Mouse (Mus musculus) thymus, postnatal 4 days (tissue): Measurements from ENCODE around the gene Gm13272.
A peak's percentile ranks its signal among the peaks of the same experiment; 100 is the strongest.
"Not testable (repeated sequence)": the region's sequence is repeated elsewhere in the genome, so short reads cannot be mapped to it uniquely, and the experiment has no call there.

Source experiments
- DNase-seq: peaks from one replicate; pipeline ENCODE4 v3.0.0; 2021

Gm13272 gene

DNA sequence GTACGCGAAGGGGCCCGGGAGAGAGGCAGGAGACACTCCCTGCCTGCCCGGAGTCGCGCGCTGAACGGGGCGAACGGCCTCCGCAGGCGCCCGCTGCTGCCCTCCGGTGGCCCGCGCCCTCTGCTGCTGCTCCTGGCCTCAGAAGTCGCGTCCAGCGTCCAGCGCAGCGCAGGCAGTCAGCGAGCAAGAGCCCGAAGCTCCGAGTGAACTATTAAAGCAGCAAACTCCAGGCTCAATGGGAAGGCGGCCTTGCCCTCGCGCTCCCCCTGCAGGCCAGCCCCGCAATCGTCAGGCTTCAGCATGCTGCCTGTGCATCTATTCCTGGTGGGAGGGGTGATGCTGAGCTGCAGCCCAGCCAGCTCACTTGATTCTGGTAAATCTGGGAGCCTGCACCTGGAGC is at the start of gene Gm13272:
Gene Gm13272 (plus strand): TSS at position 301 of the 400 bp plus-strand sequence.
- DNase-seq: not testable (repeated sequence)

GRCm38 (mm10) chr4:88738480-88738879 is 41.2 kb upstream of the Gm13272 start:
- DNase-seq: peak; percentile 87

DNA sequence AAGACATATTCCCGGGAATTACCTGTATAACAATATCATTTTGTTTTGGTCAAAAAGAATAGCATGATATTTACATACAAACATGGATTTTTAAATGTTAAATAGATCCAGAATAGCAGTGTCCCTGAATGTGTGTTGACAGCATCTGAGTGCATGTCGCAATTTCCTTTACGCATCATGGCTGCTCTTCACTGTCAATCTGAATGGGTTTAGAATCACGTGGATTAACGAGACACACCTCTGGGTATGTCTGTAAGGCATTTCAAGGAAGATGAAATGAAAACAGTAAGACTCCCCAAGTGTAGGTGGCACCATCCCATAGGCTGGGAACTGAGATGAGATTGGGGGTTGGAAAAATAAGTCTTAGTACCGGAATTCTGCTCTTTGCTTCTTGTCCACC is 40.6 kb upstream of the Gm13272 start:
- DNase-seq: no peak

DNA sequence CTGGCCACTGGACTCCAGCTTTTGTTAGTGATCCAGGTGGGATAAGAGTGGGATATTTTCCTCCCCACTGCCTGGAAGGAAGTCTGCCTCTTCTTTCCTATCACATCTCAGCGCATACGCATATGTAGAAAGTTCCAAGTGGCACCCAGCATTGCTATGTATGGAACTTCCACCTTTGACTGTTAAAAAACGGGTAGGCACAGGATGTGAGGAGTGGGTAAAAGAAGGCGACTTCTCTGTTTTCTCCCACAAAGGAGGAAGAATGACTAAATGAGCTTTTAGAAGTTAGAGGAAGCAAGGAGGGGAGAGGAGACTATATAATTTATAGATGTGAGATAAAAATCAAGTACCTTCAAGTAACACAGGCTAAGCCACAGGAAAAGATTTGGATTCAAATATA is 38.2 kb upstream of the Gm13272 start:
- no peak for DNase-seq

- DNase-seq: no peak
These were observed 36.8 kb upstream of the Gm13272 start for GRCm38 (mm10) chr4:88742771-88743371.

DNA sequence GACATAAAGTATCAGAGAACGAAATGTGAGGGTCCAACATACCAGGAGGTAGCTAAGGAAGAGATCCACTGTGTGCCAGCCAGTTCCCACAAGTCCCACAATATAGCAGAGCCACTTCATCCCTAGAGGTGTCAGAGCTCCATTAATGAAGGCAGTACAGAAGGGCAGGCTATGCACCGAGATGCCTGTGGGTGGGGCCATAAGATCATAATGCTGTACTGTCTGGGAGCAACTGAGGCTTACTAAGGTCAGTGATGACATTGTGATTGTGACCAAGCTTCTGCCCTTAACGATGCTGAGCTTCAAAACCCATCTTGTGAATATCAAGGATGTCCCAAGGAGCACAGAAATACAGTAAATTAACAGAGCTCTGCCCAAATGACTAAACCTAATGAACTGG is 35.4 kb upstream of the Gm13272 start:
- no peak for DNase-seq

DNA sequence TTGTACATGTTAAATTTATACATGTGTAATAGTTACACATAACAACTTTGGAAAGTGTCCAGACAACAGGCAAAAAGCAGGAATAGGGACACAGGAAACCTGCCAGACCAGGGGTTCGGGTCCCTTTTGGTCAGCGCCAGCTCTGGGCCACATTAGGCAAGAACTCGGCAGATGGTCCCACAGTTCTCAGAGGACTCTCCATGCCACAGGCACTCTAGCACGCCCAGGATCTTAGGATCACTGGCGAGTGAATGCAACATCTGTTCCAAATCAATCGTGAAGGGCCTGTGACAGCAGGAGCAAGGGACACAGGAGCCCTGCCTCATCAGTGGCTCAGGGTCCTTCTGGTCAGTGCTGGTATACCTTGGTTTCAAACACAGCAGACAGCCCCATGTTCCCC is 29.7 kb upstream of the Gm13272 start:
- DNase-seq: no peak

GRCm38 (mm10) chr4:88754818-88755340 is 24.8 kb upstream of the Gm13272 start, which contains the start of gene Gm13271:
Gene Gm13271 (plus strand): TSS chr4:88754868.
- peak; percentile 69 for DNase-seq

DNA sequence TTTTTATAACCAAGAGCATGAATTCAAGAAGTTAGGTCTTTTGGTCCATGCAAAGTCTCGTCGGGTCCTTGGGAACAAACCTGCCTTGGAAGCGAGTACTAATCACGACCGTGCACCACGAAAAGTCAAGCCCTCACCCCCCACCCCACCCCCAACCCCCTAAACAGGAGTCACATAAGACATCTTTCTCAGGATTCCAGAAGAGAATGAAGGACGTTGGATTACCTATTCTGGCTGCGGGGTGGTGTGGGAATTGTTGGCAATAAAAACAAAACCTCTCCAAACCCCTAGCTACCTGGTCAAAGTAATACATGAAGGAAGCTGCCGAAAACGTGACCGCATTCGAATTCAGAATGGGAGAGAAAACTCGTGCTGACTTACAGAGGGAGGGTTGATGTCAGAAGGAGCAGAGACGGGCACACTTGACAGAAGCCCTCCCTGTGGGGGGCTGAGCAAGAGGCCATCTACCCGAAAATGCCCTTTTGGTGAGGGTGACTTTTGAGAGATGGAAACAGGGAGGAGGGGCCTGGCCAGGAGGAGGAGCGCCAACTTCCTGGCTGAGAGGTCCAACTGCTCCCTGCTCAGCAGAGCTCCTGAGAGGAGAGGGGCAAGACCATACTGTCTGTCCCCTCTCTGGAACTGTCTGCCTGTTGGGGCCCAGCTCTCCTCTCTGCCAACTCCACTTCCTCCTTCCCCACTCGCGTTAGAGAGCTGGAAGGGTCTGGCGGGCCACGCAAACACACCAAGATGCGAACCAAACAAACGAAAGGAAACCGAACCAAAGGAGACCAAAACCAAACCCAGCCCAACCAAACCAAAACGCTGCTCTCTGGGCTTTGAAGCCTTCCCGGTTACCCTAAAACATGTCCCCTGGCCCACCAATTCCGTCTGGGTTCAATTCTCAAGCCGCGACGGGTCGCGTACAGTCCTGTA is 22.8 kb upstream of the Gm13272 start:
- peak; percentile 37 for DNase-seq

DNA sequence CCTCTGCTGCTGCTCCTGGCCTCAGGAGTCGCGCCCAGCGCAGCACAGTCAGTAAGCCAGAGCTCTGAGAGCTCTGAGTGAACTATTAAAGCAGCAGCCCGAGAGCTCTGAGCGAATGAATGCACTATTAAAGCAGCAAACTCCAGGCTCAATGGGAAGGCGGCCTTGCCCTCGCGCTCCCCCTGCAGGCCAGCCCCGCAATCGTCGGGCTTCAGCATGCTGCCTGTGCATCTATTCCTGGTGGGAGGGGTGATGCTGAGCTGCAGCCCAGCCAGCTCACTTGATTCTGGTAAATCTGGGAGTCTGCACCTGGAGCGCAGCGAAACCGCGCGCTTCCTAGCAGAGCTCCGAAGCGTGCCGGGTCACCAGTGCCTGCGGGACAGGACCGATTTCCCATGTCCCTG is 22.0 kb upstream of the Gm13272 start:
- DNase-seq: peak; percentile 87

GRCm38 (mm10) chr4:88758751-88759150 is 20.9 kb upstream of the Gm13272 start:
- DNase-seq: not testable (repeated sequence)

- DNase-seq: peak; percentile 38
These were observed 19.9 kb upstream of the Gm13272 start, which contains the start of gene Gm13283 for GRCm38 (mm10) chr4:88759610-88760268. Gene Gm13283 (plus strand): TSS chr4:88760119.

- peak; percentile 54 for DNase-seq
These were observed 19.2 kb upstream of the Gm13272 start for GRCm38 (mm10) chr4:88760431-88760830.

GRCm38 (mm10) chr4:88761776-88762175 is 17.9 kb upstream of the Gm13272 start:
- peak; percentile 91 for DNase-seq

DNA sequence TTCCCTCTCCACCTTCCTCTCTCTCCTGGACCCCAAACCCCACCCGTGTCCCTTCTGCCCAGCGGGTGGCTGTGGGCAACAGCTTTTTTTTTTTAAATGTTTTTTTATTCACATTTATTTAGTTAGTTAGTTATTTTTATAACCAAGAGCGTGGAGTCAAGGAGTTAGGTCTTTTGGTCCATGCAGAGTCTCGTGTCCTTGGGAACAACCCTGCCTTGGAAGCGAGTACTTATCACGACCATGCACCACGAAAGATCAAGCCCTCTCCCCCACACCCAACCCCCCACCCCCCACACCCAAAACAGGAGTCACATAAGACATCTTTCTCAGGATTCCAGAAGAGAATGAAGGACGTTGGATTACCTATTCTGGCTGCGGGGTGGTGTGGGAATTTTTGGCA is 17.3 kb upstream of the Gm13272 start:
- DNase-seq: not testable (repeated sequence)

- DNase-seq: peak; percentile 22
These were observed 16.1 kb upstream of the Gm13272 start for GRCm38 (mm10) chr4:88763384-88764018.

DNA sequence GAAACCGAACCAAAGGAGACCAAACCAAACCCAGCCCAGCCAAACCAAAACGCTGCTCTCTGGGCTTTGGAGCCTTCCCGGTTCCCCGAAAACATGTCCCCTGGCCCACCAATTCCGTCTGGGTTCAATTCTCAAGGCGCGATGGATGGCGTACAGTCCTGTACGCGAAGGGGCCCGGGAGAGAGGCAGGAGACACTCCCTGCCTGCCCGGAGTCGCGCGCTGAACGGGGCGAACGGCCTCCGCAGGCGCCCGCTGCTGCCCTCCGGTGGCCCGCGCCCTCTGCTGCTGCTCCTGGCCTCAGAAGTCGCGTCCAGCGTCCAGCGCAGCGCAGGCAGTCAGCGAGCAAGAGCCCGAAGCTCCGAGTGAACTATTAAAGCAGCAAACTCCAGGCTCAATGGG is 6.1 kb upstream of the Gm13272 start, which contains the start of gene Gm13290:
Gene Gm13290 (plus strand): TSS at position 301 of the 400 bp plus-strand sequence.
- not testable (repeated sequence) for DNase-seq

DNA sequence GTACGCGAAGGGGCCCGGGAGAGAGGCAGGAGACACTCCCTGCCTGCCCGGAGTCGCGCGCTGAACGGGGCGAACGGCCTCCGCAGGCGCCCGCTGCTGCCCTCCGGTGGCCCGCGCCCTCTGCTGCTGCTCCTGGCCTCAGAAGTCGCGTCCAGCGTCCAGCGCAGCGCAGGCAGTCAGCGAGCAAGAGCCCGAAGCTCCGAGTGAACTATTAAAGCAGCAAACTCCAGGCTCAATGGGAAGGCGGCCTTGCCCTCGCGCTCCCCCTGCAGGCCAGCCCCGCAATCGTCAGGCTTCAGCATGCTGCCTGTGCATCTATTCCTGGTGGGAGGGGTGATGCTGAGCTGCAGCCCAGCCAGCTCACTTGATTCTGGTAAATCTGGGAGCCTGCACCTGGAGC is 3.0 kb upstream of the Gm13272 start, which contains the start of gene Gm13289:
Gene Gm13289 (plus strand): TSS at position 301 of the 400 bp plus-strand sequence.
- DNase-seq: not testable (repeated sequence)

DNA sequence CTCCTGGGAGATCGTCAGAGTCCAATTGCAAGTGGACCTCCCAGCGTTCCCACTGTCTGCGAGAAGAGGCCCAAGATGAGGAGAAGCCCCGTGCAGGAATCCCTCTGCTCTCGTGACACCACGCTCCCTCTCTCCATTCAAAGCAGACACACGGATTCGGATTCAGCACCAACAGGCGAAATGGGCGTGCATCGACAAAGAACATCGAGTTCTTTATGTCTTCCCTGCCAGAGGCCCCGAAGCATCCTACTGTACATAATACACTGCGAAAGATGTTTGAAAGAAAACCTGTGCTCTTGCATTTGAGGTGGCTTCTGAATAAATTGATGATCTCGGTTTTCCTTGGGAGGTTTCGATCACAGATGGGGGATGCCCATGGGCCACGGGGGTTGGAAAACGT is 670 bp downstream of the Gm13272 start:
- peak; percentile 14 for DNase-seq

- not testable (repeated sequence) for DNase-seq
These were observed 2.2 kb downstream of the Gm13272 start, which contains the start of gene Ifnz for GRCm38 (mm10) chr4:88781831-88782230. Gene Ifnz (plus strand): TSS chr4:88782131.

- DNase-seq: not testable (repeated sequence)
These were observed 2.7 kb downstream of the Gm13272 start for GRCm38 (mm10) chr4:88782335-88782734.

DNA sequence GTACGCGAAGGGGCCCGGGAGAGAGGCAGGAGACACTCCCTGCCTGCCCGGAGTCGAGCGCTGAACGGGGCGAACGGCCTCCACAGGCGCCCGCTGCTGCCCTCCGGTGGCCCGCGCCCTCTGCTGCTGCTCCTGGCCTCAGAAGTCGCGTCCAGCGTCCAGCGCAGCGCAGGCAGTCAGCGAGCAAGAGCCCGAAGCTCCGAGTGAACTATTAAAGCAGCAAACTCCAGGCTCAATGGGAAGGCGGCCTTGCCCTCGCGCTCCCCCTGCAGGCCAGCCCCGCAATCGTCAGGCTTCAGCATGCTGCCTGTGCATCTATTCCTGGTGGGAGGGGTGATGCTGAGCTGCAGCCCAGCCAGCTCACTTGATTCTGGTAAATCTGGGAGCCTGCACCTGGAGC is 5.8 kb downstream of the Gm13272 start, which contains the start of gene Gm13276:
Gene Gm13276 (plus strand): TSS at position 301 of the 400 bp plus-strand sequence.
- not testable (repeated sequence) for DNase-seq
